Mouse (Mus musculus): Measurements from ENCODE around the gene Cdr2l.

- TF ChIP-seq CTCF (IDR thresholded peaks at IDR 0.05; ENCODE audit: low read depth) = no peak
- no peak for TF ChIP-seq EP300 (IDR thresholded peaks at IDR 0.05; ENCODE audit: low read depth)
Measured at GRCm38 (mm10) chr11:115441417-115441816, 59.7 kb downstream of the Cdr2l start.
